Mouse (Mus musculus) C2C12 (cell line): ENCODE data around the gene Gm29776.

Experiments used
- CEBPB ChIP-seq: IDR thresholded peaks from one replicate; pipeline ENCODE4 v1.6.1; 2011; ENCODE audit warnings: low read depth, mild to moderate bottlenecking, control low read depth, moderate library complexity
- CTCF ChIP-seq: IDR thresholded peaks from one replicate; pipeline ENCODE4 v1.5.1; 2011; ENCODE audit not compliant: control insufficient read depth, insufficient read depth, insufficient read length
- FOSL1 ChIP-seq: IDR thresholded peaks from one replicate; pipeline ENCODE4 v1.8.0; 2011; ENCODE audit warnings: mild to moderate bottlenecking, low read length; ENCODE audit not compliant: poor library complexity, insufficient read depth, severe bottlenecking
- MAX ChIP-seq: IDR thresholded peaks from one replicate; pipeline ENCODE4 v1.6.1; 2011; ENCODE audit warnings: mild to moderate bottlenecking, control low read depth
- USF1 ChIP-seq: IDR thresholded peaks from one replicate; pipeline ENCODE4 v1.6.1; 2011; ENCODE audit warnings: low read depth, mild to moderate bottlenecking, control low read depth, moderate library complexity

GRCm38 (mm10) chr14:54687251-54687650 lies 11.4 kb downstream of the Gm29776 start:
- TF ChIP-seq CTCF (no peak), FOSL1 (no peak), USF1 (no peak), MAX (no peak), CEBPB (no peak)
